In genomic region chr2:103461210-103461609, GRCm38 (mm10) we compare ENCODE assay signal across 13 mouse cellular contexts. TPM values are rescaled to one million over a fixed set of nuclear protein-coding genes. Genes with fewer than 3 reads are reported as not detected.
DNase-seq lines count a peak whose midpoint lies in the region; ATAC-seq and TF ChIP-seq lines count a peak whose summit lies in the region.
"Had no signal": no experiment of that assay in that cellular context is flagged by ENCODE, and none has a peak within 500 bp of the region (broad histone marks: within the 10 kb centered on the region; RNA-seq: fewer than 3 reads in every experiment).

No protein-coding gene starts in this region.

- H3K4me3 ChIP-seq in gastrocnemius, adult 2 months, result no peak overlapping the region
- no peak overlapping the region for H3K4me3 ChIP-seq in midbrain, embryonic 16.5 days (ENCODE audit: low read depth, low read length)
- H3K4me3 ChIP-seq in midbrain, postnatal 0 days (ENCODE audit: low read depth, low read length), result no peak overlapping the region
- H3K4me3 ChIP-seq in limb, embryonic 10.5 days, result no peak overlapping the region; the same call in 1 of the 2 replicates
- no peak overlapping the region for H3K4me3 ChIP-seq in stomach, embryonic 15.5 days (replicated peaks)
- H3K4me3 ChIP-seq: midbrain, embryonic 12.5 days had no signal

- no peaks in the 10 kb centered on the region for H3K27me3 ChIP-seq in midbrain, embryonic 16.5 days (ENCODE audit: control insufficient read depth, insufficient read depth, low read depth, low read length)
- no peaks in the 10 kb centered on the region for H3K27me3 ChIP-seq in midbrain, postnatal 0 days (ENCODE audit: insufficient read depth, low read length)
- no peaks in the 10 kb centered on the region for H3K27me3 ChIP-seq in limb, embryonic 10.5 days (ENCODE audit: low read depth, poor library complexity, severe bottlenecking)
- H3K27me3 ChIP-seq in stomach, embryonic 15.5 days (replicated peaks), result no peaks in the 10 kb centered on the region
- H3K27me3 ChIP-seq: midbrain, embryonic 12.5 days had no signal

- no peak for TF ChIP-seq CTCF in gastrocnemius, adult 2 months (IDR thresholded peaks at IDR 0.05)
- no peak for TF ChIP-seq CTCF in midbrain, postnatal 0 days (IDR thresholded peaks at IDR 0.05)

- H3K36me3 ChIP-seq in midbrain, embryonic 16.5 days (ENCODE audit: control insufficient read depth, insufficient read depth, low read length), result peaks cover 13% of the 10 kb centered on the region
- peaks cover 45% of the 10 kb centered on the region for H3K36me3 ChIP-seq in midbrain, postnatal 0 days (ENCODE audit: insufficient read depth, low read length)
- H3K36me3 ChIP-seq in limb, embryonic 10.5 days, result peaks cover 80% of the 10 kb centered on the region
- H3K36me3 ChIP-seq in stomach, embryonic 15.5 days, result peaks cover 31% of the 10 kb centered on the region

- intact Hi-C loops in gastrocnemius, adult 2 months (cut with DNase I), result loop anchor here (5.0 kb wide), 1 partner anchor 271 kb away; no protein-coding TSS in a partner anchor
- intact Hi-C loops in gastrocnemius, postnatal 36 days (cut with DNase I), result loop anchor here (10.0 kb wide), 1 partner anchor 264 kb away; no protein-coding TSS in a partner anchor

- DNase-seq in gastrocnemius, adult 2 months, result peak; percentile 49
- DNase-seq in gastrocnemius, postnatal 36 days, result no peak
- DNase-seq in midbrain, postnatal 0 days (ENCODE audit: low spot score), result no peak
- peak; percentile 42 for DNase-seq in limb, embryonic 10.5 days (ENCODE audit: low spot score)
- no peak for DNase-seq in ovary, postnatal 10 days (ENCODE audit: low spot score)
- DNase-seq: adrenal gland, adult 8-10 months; cerebellum, adult 11-12 months; kidney, adult 8-10 months had no signal

- H3K4me1 ChIP-seq in midbrain, embryonic 16.5 days (ENCODE audit: control insufficient read depth, insufficient read depth, low read length), result no peaks in the 10 kb centered on the region
- H3K4me1 ChIP-seq in midbrain, postnatal 0 days (ENCODE audit: insufficient read depth, low read length), result no peaks in the 10 kb centered on the region
- peaks cover 30% of the 10 kb centered on the region for H3K4me1 ChIP-seq in limb, embryonic 10.5 days
- H3K4me1 ChIP-seq in stomach, embryonic 15.5 days, result peaks cover 4% of the 10 kb centered on the region
- H3K4me1 ChIP-seq: midbrain, embryonic 12.5 days had no signal

- H3K27ac ChIP-seq in gastrocnemius, adult 2 months, result peak overlapping the region; percentile 31; the same call in 1 of the 2 replicates
- H3K27ac ChIP-seq in midbrain, embryonic 16.5 days (ENCODE audit: low read length), result peak overlapping the region; percentile 40
- H3K27ac ChIP-seq in midbrain, postnatal 0 days (ENCODE audit: low read depth, low read length), result no peak overlapping the region
- peak overlapping the region; percentile 75 for H3K27ac ChIP-seq in limb, embryonic 10.5 days
- peak overlapping the region; percentile 48; the same call in 1 of the 2 replicates for H3K27ac ChIP-seq in stomach, embryonic 15.5 days

- H3K9ac ChIP-seq in midbrain, embryonic 16.5 days (ENCODE audit: low read depth, low read length), result no peak overlapping the region
- no peak overlapping the region for H3K9ac ChIP-seq in midbrain, postnatal 0 days (replicated peaks; ENCODE audit: low read length, poor library complexity, severe bottlenecking)
- no peak overlapping the region for H3K9ac ChIP-seq in stomach, embryonic 15.5 days
- H3K9ac ChIP-seq: midbrain, embryonic 12.5 days had no signal

- ATAC-seq in midbrain, embryonic 16.5 days, result no peak
- no peak for ATAC-seq in midbrain, postnatal 0 days (ENCODE audit: low FRiP score)
- ATAC-seq in stomach, embryonic 15.5 days (ENCODE audit: insufficient read depth, low FRiP score, low read depth), result no peak
- ATAC-seq in erythroid progenitor cell, adult 5-6 weeks (replicated peaks; ENCODE audit: low FRiP score, poor library complexity, severe bottlenecking), result no peak

- 90% methylated on average over 8 of the region's 8 CpGs for WGBS in midbrain, embryonic 16.5 days
- 83% methylated on average over 8 of the region's 8 CpGs for WGBS in midbrain, postnatal 0 days
- 71% methylated on average over 8 of the region's 8 CpGs for WGBS in limb, embryonic 10.5 days
- WGBS in stomach, embryonic 15.5 days, result 70% methylated on average over 8 of the region's 8 CpGs

- no peak overlapping the region for H3K4me2 ChIP-seq in midbrain, embryonic 16.5 days (ENCODE audit: low read length)
- H3K4me2 ChIP-seq in midbrain, postnatal 0 days (ENCODE audit: low read depth, low read length, poor library complexity, severe bottlenecking), result no peak overlapping the region
- no peak overlapping the region for H3K4me2 ChIP-seq in stomach, embryonic 15.5 days
- H3K4me2 ChIP-seq: heart, embryonic 11.5 days; midbrain, embryonic 12.5 days had no signal

- H3K9me3 ChIP-seq in midbrain, embryonic 16.5 days (replicated peaks; ENCODE audit: control insufficient read depth, low read length, poor library complexity, severe bottlenecking), result no peaks in the 10 kb centered on the region
- H3K9me3 ChIP-seq in midbrain, postnatal 0 days (ENCODE audit: low read length), result no peaks in the 10 kb centered on the region
- H3K9me3 ChIP-seq in limb, embryonic 10.5 days (replicated peaks), result no peaks in the 10 kb centered on the region
- no peaks in the 10 kb centered on the region for H3K9me3 ChIP-seq in stomach, embryonic 15.5 days
- H3K9me3 ChIP-seq: midbrain, embryonic 12.5 days had no signal

RNA-seq across cellular contexts. Expression of gene Cat, which starts 23.8 kb away (rescaled TPM):
- 100 to 1,000 TPM in 1 of 2 experiments, 10 to 100 TPM in 1; 77.9 to 127 TPM for total RNA-seq in gastrocnemius, adult 2 months (2021)
- 100 to 1,000 TPM in 1 of 2 experiments, 10 to 100 TPM in 1; 83.3 to 108 TPM for total RNA-seq in gastrocnemius, postnatal 36 days (2021)
- 86.5 and 92.6 TPM in 2 replicates for polyA plus RNA-seq in midbrain, embryonic 16.5 days (2015; fragmentation: Nextera tagmentation; extraction: Ambion mirVana)
- total RNA-seq in midbrain, postnatal 0 days (2014; rRNA removed), result 111 and 118 TPM in 2 replicates
- 70.2 and 74.2 TPM in 2 replicates for polyA plus RNA-seq in midbrain, postnatal 0 days (2015; fragmentation: Nextera tagmentation; extraction: Ambion mirVana)
- 81.8 and 94.7 TPM in 2 replicates for polyA plus RNA-seq in limb, embryonic 10.5 days (2016; fragmentation: Nextera tagmentation; extraction: Ambion mirVana)
- polyA plus RNA-seq in stomach, embryonic 15.5 days (2015; fragmentation: Nextera tagmentation; extraction: Ambion mirVana), result 105 and 126 TPM in 2 replicates
- total RNA-seq in erythroid progenitor cell, adult 5-6 weeks (2015; ENCODE audit: low replicate concordance), result 137 and 155 TPM in 2 replicates
- 40.8 and 55.7 TPM in 2 replicates for total RNA-seq in erythroid progenitor cell, adult 5-6 weeks (2017; ENCODE audit: low replicate concordance)

RNA-seq across cellular contexts. Expression of gene Elf5, which starts 49.7 kb away (rescaled TPM):
- not detected for total RNA-seq in gastrocnemius, adult 2 months (2021)
- not detected for total RNA-seq in gastrocnemius, postnatal 36 days (2021)
- not detected in 2 replicates for polyA plus RNA-seq in midbrain, embryonic 16.5 days (2015; fragmentation: Nextera tagmentation; extraction: Ambion mirVana)
- total RNA-seq in midbrain, postnatal 0 days (2014; rRNA removed), result 1.3 TPM in 1 of 2 replicates, not detected in the other
- polyA plus RNA-seq in midbrain, postnatal 0 days (2015; fragmentation: Nextera tagmentation; extraction: Ambion mirVana), result 0.10 TPM in 1 of 2 replicates, not detected in the other
- polyA plus RNA-seq in limb, embryonic 10.5 days (2016; fragmentation: Nextera tagmentation; extraction: Ambion mirVana), result 0.23 TPM in 1 of 2 replicates, not detected in the other
- polyA plus RNA-seq in stomach, embryonic 15.5 days (2015; fragmentation: Nextera tagmentation; extraction: Ambion mirVana), result 1.6 and 2.0 TPM in 2 replicates
- not detected in 2 replicates for total RNA-seq in erythroid progenitor cell, adult 5-6 weeks (2015; ENCODE audit: low replicate concordance)
- total RNA-seq in erythroid progenitor cell, adult 5-6 weeks (2017; ENCODE audit: low replicate concordance), result not detected in 2 replicates
- total RNA-seq: adrenal gland, adult 8-10 months had no signal
- polyA plus RNA-seq: heart, embryonic 11.5 days had no signal

Comparison
In these comparisons a context has a peak if more than half of its experiments do, and no peak if none do; other contexts are left out.
1. DNase-seq: peak in gastrocnemius, adult 2 months (single experiment) and limb, embryonic 10.5 days (single experiment); none in gastrocnemius, postnatal 36 days (0 of 2), midbrain, postnatal 0 days (single experiment) and ovary, postnatal 10 days (single experiment).